Mouse (Mus musculus): ENCODE measurements around the gene Tinagl1.

Tinagl1 gene

DNA sequence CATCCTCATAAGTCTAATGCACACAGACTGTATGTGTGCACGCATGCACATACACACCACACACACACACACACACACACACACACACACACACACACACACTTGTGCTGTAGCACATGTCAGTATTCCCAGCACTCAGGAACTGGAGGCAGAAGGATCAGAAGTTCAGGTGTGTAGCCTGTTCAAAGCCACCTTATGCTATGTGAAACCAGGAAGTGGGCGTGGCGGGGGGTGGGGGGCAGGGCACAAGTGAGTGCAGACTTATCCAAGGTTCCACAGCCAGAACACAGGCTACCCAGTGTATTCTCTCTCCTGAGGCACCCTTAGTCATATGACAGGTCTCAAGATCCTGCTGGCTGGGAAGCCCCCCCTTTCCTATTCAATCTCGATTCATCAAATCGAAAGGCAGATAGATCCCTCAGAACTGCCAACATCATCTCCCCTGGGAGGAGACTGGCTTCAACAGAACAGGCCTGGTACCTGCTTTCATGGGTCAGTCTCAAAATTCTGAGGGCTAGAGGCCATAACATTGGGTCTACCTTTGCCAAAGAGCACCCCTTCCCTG is 1.3 kb upstream of the Tinagl1 start:
- no peak for DNase-seq

DNA sequence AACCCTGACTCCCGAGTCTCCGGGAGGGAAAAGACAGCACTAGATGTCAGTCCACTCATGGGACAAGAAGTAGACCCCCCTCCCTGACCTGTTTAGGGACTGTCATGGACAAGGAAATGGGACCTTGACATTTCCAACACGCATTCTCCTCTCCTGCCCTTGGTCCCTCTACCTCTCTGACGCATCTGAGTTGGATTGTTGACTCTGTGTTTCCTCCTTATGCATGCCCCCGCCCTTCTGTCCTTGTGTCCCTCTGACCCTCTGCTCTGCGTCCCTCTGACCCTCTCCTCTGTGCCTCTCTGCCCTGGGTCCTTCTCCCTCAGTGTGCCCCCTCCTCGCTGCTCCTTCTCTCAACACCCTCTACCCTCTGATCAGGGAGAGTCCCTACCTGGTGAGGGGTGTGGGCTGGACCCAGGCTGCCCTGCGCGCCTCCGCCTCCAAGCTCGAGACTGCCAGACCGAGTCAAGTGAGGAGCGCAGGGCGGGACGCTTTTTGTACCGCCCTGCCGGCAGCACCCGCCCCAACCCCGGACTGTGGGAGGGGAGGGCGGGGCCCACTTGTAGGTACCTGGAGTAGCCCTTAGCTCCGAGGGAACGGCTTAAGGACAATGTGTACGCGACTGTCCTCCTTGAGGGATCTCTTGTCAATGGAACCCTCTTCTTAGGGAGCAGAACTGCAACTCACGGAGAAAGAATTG is 439 bp downstream of the Tinagl1 start:
- no peak for DNase-seq

DNA sequence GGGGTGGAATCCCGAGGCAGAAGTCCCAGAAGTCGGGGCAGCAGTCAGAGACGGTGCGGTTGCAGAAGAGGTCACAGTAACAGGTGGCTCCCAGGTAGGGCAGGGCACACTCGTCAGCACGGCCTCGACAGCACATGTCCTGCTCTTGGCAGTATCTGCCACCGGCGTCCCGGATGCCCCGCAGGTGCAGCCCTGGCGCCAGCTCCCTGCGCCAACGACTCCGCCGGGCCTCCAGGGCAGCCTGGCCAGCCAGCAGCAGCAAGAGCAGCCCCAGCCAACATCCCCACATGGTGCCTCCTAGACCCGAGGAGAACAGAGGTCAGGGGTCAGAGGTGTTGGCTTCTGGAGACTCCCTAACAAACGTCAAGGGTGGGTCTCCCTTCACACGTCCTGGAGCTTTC is 1.0 kb downstream of the Tinagl1 start:
- DNase-seq = peak; percentile 22 to 37

DNA sequence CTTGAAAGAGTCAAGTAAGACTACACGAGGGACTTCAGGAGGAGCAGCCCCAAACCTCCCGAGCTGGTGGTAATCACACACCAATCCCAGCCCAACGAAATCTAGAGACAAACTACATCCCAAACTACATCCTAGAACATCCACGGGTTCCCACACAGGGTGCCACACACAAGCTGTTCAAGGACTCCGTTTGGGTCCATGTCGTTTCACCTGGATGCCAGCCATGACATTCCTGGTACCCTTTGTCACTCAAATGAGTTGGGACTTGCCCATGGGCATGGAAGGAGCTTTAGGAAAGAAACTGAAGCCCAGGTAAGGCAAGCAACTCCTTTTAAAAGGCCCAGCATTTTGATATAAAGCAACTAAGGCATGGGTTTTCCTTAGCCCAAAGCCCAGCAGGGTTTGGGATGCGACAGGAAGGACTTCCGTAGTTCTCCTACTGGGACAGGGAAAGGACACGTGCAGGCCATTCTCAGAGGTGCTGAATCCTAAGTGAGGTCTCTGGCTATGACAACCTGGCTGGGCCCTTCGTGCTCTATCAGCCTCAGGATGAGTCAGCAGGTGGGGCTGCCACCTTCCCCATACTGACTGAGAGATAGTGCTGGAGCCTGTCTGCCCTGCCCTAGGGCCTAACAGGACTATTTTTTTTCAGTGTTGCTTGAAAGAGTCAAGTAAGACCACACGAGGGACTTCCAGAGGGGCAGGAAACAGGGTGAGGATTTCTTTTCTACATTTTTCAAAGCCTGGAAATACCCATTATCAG is 1.7 kb downstream of the Tinagl1 start:
- DNase-seq = no peak

DNA sequence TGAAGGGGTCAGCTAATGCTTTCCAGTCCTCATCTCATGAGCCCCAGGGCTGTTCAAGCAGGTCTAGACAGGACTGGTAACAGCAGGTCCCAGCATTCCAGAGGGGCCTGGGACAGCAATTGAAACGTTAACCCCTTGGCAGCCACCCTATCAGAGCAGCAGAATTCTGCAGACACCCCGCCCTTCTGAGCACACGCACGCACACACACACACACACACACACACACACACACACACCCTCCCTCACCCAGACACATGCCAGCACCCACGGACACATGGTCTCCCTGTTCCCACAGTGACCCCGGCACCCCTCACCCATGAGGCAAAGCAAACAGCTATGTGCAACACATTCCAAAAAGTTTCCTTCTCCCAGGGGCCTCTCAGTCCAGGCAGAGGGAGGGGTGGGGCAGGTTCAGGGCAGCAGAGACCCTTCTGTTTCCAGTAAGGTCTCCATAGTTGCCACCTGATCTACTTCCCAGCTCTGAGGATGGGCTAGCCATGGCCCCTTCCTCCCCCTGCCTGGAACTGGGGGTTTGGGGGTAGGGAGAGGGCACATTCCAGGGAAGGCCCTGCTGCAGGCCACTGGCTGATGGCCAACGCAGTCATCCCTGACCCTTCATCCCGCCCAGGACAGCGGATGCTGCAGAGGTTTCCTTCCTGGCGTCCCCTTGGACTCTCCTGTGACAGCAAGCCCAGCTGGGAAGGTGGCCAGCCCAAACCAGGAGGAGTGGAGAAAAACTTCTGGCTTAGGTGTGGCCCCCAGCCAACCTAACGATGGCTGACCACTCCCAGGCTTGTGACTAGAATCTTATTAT is 2.8 kb downstream of the Tinagl1 start:
- no peak for DNase-seq

DNA sequence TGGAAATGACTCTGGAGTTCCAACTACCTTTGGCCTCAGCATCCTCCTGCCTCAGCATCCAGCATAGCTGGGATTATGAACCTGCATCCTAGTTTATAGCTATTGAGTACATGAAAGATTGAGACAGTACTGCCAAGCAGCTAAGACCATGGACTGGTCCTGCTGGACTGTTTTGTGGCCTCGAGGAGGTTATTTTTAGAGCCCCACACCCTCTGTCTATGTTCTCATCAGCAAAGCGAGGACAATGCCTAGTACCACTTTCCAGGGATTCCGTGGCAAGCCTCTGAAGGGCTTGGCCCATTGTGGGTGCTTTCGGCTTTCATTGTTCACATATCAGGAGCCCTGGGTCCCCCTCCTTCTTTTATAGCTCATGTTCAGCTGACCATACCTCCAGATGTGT is 4.6 kb downstream of the Tinagl1 start:
- no peak for DNase-seq

DNA sequence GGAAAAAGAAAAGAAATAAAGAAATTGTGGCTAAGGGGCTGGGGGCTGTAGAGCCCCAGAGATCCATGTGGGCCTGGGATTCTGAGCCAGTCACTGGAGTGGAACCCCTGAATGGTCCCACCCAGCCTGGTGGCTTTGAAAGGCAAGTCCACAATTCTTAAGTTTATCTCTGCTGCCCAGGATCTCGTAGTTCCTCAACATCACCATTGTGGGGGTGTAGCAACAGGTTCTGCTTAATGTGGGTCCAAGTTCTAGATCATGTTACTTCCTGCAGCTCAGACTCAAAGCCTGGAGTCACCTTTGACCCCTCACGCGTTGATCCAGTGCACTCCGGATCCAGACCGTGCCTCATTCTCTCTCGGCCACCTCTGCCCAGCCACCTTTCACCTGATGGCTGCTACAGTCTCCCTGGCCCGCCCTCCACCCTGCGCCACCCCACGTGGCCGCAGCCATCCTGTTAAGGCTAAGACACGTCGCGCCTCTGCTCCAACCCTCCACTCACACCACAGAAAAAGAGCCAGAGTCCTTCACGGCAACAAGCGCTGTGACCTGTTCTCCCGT is 5.4 kb downstream of the Tinagl1 start:
- DNase-seq = no peak

DNA sequence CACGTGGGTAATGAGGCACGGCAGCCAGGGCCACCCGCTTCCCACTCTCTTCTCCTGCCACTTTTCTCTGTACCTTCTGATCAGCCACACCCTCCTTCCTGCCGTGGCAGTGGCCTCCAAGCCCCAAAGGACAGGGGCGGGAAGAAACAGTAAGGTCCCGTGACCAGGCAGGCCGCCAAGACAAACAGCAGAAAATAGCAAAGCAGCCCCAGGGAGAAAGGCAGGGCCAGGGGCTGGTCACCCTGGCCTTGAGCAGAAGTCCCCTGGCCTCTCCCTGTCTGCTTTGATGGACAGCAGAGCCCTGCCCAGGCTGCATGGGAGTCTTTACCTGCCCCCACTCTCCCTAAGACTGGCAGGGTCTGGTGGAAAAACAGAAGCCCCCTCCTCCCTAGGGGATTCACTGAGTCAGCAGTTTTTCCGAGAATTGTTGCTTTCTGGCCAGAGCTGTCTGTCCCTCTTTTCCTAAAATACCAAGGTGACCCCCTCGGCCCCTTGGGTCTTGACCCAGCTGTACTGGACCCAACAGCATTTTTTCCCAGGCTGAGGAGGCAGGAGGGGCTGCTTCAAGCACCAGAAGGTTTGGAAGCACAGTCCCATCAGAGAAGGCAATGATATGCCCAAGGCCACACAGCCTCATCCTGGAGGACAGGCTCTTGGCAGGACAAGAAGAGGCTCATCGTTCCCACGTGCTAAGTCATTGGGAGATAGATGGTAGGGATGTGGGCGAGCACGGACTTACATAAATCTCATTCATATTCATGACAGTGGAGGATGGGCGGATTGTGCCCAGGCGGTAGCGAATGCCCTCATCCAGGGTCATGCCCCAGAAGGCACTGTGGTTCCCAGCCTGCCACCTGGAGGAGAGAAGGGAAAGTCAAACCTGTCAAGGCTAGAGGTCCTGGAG is 6.4 kb downstream of the Tinagl1 start:
- no peak for DNase-seq

DNA sequence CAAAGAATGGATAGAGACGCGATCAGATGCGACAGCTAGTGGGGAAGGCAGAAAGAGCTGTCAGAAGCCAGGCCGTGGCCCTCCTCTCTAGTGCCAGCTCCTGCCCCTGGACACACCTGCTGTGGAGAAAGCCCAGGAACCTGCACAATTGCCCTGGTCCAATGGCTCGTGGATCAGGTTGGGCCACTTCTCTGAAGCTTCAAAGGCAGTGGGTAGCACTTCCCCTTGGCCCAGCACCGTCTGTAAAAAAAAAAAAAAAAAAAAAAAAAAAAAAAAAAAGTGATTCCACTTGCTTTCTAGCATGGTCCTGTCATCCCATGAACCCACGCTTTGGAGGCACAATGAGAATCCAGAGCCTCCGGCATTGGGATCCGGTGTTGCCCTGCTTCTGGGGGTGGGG is 7.1 kb downstream of the Tinagl1 start:
- DNase-seq = no peak

DNA sequence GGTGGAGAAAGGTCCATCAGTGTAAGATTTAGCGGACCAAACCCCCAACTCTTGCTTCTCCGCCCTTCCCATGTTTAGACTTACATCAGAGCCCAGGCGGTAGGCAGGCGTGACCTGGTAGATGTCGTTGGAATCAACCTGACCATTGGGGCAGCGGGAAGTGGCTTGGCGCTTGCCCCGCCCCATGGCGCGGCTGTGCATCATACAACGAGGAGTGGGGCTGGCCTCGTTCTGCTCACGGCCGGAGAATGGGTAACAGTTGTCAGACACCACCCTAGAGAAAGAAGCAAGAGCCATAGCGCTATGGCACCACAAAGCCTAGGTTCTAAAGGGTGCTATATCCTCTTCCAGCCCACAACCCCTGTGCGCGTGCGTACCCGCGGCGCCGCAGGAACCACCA is 7.6 kb downstream of the Tinagl1 start:
- DNase-seq = no peak

DNA sequence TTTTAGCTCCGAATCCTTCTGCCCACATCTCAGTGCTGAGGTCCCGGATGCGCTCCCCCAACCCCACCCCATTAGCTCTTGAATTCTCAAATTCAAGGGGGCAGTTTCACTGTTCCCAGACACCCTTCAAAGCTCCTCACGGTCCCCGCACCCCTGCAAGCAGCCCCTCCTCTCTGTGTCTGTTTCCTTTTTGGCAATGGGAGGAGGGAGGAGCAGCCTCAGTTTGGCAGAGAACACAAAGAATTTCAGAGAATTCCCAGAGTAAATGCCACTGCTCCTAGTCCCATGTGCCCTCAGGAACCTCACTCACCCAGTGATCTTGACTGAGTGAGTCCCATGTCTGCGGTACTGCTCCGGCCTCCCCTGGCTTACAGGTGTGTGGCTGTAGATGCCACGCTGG is 8.3 kb downstream of the Tinagl1 start:
- no peak for DNase-seq

DNA sequence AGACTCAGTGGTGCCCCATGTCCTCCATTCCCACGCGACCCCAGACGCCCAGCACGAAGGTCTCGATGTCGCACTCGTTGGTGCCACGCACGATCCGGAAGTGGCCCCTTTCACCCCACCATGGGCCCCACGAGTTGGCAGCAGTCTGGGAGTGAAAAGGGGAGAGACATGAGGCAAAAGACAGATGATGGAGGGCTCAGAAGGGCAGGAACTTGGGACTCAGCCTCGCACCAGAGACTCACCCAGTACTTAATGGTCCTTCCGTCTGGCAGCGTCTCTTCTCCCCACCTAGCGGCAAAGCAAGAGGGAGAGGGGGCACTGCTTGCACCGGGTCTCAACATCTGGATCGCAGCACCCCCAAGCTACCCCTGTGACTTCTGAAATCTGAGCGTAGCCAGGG is 8.9 kb downstream of the Tinagl1 start:
- no peak for DNase-seq

DNA sequence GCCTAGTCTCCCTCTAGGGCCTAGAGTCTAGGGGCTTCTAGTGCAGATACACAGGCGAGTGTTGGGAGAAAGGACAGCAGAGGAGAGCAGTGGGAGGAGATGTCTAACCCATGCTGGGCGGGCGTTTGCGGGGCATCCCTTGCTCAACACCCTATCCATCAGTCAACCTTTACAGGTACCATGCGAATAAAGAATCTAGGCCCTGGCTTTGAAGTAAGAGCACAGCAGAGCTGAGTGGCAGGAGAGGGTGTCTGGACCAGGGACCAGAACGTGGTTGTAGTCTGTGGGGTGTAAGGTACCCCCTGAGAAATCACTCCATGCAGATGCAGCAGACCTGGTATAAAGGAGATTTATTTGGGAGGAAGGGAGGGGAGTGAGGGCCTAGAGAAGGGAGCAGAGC is 10.8 kb downstream of the Tinagl1 start:
- no peak for DNase-seq

DNA sequence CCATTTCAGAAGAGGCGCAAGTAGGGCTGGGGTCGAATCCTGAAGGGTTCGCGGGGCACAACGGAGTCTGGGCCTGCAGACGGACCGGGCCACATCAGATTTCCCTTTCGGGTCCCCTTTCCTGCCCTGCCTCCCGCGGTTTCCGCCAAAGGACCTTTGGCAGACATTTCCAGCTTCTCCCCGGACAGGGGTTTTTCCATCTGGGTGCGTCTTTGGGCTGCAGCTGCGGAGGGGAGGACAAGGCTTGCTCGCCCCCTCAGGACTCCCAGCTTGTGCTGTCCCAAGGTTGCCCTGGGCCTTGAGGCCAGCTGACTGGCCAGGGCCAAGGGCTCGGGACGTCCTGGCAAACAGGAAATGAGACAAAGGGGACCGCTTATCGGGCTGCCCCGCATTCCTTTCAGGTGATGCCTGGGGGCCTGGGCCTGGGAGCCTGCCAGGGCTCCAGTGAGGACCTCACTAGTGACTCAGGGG is 11.5 kb downstream of the Tinagl1 start:
- no peak for DNase-seq

DNA sequence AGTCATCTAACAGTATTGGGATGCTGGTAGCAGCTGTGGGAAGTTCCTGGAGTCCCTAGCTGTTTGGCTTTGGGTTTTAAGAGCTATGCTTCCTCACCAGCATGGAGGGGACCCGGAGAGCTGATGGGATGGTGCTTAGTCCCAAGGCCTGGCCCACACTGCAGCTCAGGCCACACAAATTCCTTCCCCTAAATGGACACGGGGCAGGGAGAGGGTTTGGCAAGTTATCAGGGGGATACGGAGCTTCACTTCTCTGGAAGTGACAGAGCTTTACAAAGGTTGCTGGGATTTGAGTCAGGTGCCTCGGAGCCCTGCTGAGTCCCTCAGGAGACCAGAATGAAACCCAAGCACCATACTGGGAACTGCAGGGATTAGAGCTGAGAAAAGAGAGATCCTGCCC is 13.6 kb downstream of the Tinagl1 start:
- no peak for DNase-seq

DNA sequence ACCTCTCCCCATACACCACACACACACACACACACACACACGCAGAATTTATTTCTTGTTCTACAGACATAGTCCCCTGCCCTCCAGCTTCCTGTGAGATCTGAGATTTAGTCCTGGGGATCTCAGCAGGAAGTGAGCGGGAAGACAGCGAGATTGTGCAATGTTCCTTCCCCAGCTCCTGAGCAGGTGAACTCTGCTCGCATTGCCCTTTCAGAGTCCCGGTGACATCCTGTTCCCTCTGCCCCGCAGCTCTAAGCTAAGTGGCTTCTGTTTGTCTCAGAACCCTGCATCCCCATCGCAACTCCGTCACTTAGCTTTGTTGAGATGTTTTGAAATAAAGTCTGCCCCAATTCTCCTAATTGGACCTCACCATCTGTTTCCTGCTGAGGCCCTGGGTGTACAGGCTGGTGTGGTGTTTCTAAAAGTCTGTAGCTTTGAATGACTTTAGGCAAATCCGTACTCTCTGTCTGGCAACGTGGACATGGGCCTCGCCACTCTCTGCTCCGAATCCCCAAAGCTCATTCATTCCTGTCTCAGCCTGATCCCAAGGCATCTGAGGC is 18.0 kb downstream of the Tinagl1 start:
- no peak for DNase-seq

DNA sequence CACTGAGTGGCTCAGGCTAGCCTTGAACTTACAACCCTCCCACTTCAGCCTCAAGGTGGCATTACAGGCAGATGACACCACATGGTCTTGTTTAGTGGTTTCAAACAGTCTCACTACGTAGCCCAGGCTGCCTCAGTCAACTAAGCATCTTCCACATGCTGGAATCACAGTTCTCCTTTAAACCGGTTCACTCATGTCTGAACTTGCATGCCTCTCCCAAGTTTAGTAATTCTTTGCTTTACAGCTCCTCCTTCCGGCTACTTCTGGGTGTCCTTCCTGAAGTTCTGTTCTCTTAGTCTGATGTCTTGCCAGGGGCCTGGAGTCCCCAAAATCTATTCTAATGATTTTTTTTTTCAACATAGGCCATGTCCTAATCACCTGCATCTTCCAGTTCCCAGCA is 20.7 kb downstream of the Tinagl1 start:
- no peak for DNase-seq

DNA sequence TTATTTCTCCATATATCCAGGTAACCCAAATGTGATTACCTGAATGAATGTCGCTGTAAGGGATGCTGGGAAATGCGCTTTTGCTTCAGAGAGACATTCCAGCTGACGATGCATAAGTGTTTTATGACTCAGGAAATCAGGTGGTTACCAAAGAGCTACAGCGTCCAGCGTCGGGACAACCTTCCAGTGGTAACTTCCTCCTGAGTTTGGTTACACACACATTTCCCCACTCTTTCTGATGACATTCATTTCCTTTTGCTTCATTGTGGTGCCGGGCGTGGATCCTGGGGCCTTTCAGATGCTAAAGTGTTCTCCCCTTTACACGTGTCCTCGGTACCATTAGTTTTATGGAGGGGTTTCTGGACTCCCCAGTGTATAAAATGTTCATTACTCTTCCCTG is 26.5 kb downstream of the Tinagl1 start:
- no peak for DNase-seq

DNA sequence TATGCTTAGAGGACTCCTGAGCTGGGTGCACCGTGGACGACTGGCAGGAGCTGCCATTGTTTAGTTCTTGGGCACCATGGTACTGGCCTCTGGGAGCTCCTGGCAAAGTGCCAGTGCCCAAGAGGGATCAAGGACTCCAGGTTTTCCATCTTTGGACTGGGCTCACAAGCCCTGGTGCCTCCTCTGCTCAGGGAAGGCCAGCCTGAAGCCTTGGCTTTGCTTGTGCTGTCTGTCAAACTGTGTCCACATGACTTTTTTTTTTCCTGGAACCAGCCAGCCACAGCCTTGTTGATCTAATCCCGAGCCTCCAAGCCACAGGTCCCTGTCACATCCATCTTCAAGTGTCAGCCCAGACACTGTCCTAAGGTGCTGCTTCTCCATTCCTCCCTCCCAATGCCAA is 33.1 kb downstream of the Tinagl1 start:
- no peak for DNase-seq

DNA sequence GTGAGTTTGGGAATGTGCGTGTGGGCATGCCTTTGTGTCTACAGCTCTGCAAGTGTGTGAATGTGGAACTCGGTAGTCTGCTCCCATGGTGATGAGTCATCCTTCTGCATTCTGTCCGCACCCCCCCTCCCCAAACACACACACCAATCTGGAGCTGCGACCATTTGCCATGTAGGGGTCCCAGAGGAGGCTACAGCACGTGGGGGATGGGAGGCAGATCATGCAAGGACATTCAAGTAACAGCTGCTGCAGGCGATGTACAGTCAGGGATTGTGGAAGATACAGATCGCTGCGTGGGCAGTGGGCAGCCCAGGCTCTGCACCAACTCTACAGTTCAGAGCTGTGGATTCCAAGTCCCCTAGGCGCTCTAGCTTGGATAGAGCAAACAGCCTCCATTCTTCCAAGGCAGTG is 33.9 kb downstream of the Tinagl1 start:
- DNase-seq = no peak

DNA sequence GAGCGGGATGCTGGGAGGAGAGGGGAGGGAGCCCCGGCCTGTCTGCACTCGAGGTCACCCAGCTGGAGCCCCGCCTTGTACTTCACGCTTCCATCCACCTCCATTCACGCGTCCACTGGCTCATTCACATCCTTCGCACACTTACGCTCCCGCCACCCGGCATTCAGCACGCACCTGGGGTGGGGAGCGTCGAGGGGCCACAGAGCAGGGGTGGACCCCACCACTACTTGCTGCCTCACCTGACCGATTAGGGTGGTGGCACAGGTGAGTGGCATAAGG is 35.8 kb downstream of the Tinagl1 start, which contains the start of gene Hcrtr1:
Gene Hcrtr1 (minus strand): TSS at position 146 of the 279 bp plus-strand sequence.
- no peak for DNase-seq
